Mouse (Mus musculus): ENCODE data around the gene Wfdc2. TPM values are rescaled to one million over a fixed set of nuclear protein-coding genes. Genes with fewer than 3 reads are reported as not detected.
"Not testable (repeated sequence)": the region's sequence is repeated elsewhere in the genome, so short reads cannot be mapped to it uniquely, and the experiment has no call there.

Gene Wfdc2
- polyA plus RNA-seq, 1 experiment from 2014 or later: 39.6 TPM

DNA sequence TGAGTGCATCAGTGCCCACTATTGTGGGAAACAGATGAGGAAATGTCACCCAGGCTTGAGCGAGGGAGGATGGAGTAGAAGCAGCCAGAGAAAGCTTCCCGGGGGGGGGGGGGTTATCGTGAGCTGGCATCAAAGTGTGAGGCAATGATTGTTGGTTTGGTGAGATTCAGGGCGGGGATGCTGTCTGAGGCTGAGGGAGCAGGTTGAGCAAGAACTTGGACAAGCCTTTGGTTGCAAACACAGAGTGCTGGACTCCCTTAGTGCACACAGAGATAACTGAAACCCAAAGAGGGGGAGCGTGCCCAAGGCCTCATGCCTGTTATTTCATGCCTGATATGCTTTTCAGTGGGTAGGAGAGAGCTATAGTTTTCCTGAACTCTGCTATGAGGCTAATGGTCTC is 5.2 kb downstream of the Wfdc2 start:
- peaks cover 3% of the 10 kb centered on the region; the same call in 1 of the 2 replicates for H3K27me3 ChIP-seq
- no peak overlapping the region for H3K27ac ChIP-seq
- no peak overlapping the region for H3K4me3 ChIP-seq (replicated peaks)
- peaks cover 18% of the 10 kb centered on the region for H3K4me1 ChIP-seq (replicated peaks)
- H3K9ac ChIP-seq (replicated peaks): no peak overlapping the region
- WGBS: 91% methylated on average over 5 of the region's 5 CpGs
- 0 out of 2 replicates have a peak, but pooled peaks cover 3% of the 10 kb centered on the region for H3K9me3 ChIP-seq
- H3K4me2 ChIP-seq: no peak overlapping the region
- no peak for ATAC-seq (ENCODE audit: insufficient number of reproducible peaks, insufficient read depth, low FRiP score, low TSS enrichment, low read depth)
- H3K36me3 ChIP-seq: peaks cover 8% of the 10 kb centered on the region; the same call in 1 of the 2 replicates

DNA sequence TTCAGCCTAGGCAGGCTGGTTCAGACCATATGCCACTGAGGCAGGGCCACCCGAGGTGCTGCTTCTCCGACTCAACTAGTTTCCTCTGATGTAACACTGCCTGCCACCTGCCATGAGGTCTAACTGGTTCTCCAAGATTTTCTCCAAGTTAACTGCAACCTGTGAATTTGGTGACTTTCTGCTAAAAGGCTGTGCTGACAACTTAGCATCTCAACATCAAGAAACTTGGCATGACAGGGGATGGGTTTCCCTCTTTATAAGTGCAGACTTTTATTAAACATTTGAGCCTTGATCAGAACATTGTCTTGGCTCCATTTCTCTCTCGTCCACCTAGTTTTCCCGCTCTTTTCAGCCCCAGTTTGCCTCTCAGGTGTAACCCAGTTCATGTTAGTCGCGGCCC is 11.1 kb downstream of the Wfdc2 start, which contains the start of gene Spint3:
Spint3 (minus strand) TSS at position 101 of the 400 bp plus-strand sequence.
- 79% methylated on average over 6 of the region's 6 CpGs for WGBS
- H3K4me1 ChIP-seq (replicated peaks); H3K4me3 ChIP-seq (replicated peaks); H3K9me3 ChIP-seq; ATAC-seq (ENCODE audit: insufficient number of reproducible peaks, insufficient read depth, low FRiP score, low TSS enrichment, low read depth); H3K27ac ChIP-seq; H3K36me3 ChIP-seq; H3K9ac ChIP-seq (replicated peaks); H3K27me3 ChIP-seq; H3K4me2 ChIP-seq: not testable (repeated sequence)

DNA sequence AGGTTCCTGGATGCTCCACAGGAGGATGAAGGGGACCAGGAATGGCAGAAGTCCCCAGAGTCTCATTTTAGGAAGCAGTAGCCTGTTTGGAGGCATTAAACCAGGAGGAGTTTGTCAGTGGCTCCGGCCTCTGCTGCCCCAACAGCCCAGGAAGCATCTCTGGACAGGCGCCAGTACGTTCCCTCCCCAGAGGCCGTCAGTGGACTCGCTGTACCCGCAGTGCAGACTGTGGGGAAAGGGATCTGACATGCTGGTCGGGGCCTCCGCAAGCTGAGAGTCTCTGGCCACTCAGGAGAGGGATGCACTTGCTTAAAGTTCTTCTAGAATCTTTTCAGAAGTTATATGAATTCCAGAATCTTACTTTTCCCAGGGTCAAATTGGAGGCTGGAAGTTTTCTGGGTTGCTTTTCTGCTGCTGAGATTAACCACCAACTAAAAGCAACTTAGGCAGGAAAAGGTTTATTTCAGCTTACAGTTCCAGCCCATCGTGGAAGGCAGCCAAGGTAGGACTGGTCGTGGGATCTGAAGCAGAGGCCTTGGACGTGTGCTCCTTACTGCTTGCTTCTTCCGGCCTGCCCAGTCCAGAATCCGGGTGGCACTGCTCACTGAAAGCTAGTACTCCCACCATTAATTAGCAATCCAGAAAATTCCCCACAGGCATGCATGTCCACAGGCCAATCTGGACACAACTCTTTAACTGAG is 23.0 kb downstream of the Wfdc2 start, which contains the start of gene Wfdc6a:
Wfdc6a (minus strand) TSS at position 423 of the 701 bp plus-strand sequence.
- H3K27ac ChIP-seq; H3K9me3 ChIP-seq; H3K36me3 ChIP-seq; ATAC-seq (ENCODE audit: insufficient number of reproducible peaks, insufficient read depth, low FRiP score, low TSS enrichment, low read depth); H3K4me1 ChIP-seq (replicated peaks); H3K4me2 ChIP-seq; H3K9ac ChIP-seq (replicated peaks); H3K27me3 ChIP-seq; H3K4me3 ChIP-seq (replicated peaks): not testable (repeated sequence)
- 69% methylated on average over 13 of the region's 13 CpGs for WGBS

DNA sequence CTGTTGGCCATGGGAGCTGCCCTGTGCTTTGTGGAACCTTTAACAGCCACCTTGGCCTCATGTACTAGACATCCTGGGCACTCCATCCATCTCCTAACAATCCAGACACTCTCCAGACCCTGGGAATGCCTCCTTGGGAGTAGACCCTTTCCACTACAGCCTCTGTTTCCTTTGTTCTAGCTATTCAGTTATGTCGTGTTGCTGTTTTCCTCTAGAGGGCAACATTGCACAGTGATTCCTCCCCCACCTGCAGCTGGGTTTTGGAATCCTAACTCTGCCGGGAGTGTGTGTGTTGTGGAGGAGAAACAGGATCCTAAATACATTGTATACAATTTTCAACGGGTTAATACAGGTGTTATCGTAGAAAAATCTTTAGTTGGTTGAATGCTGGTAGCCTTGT is 29.8 kb downstream of the Wfdc2 start:
- no peak for ATAC-seq (ENCODE audit: insufficient number of reproducible peaks, insufficient read depth, low FRiP score, low TSS enrichment, low read depth)

DNA sequence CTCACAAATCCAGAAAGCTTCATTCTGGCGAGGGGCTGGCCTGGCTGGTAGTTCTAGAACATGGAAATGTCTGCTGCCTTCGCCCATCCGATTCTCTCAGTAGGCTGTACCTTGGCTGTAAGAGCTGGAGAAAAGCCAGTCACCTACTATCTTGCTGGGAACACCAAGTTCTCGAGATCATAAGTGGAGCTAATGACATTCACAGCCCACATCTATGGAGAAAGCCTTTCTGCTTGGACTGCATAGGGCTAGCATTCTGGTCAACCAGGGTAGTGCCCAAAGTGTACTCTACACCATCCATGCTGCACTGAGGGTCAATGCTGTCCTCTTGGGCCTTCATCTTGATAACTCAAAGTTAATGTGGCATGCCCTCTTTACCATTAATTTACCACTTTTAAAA is 31.3 kb downstream of the Wfdc2 start, which contains the start of gene Eppin:
Eppin (minus strand) TSS at position 101 of the 400 bp plus-strand sequence.
- H3K9me3 ChIP-seq: no peaks in the 10 kb centered on the region
- H3K27me3 ChIP-seq: no peaks in the 10 kb centered on the region; the same call in 1 of the 2 replicates
- no peaks in the 10 kb centered on the region for H3K36me3 ChIP-seq
- H3K4me1 ChIP-seq (replicated peaks): no peaks in the 10 kb centered on the region
- no peak within 1 kb of the TSS for H3K9ac ChIP-seq (replicated peaks)
- H3K4me2 ChIP-seq: no peak within 1 kb of the TSS
- H3K27ac ChIP-seq: no peak within 1 kb of the TSS
- no peak within 1 kb of the TSS for H3K4me3 ChIP-seq (replicated peaks)
- 80% methylated on average over 4 of the region's 4 CpGs for WGBS
- ATAC-seq (ENCODE audit: insufficient number of reproducible peaks, insufficient read depth, low FRiP score, low TSS enrichment, low read depth): no peak

More for the DNA sequence above, 29.8 kb downstream of the Wfdc2 start:
- Histone ChIP-seq H3K36me3 (no peaks in the 10 kb centered on the region), H3K9me3 (no peaks in the 10 kb centered on the region), H3K4me1 (replicated peaks) (no peaks in the 10 kb centered on the region), H3K27me3 (no peaks in the 10 kb centered on the region), H3K4me3 (replicated peaks) (no peak overlapping the region), H3K4me2 (no peak overlapping the region), H3K9ac (replicated peaks) (no peak overlapping the region), H3K27ac (no peak overlapping the region)
- WGBS: 8% methylated on average over 4 of the region's 4 CpGs

DNA sequence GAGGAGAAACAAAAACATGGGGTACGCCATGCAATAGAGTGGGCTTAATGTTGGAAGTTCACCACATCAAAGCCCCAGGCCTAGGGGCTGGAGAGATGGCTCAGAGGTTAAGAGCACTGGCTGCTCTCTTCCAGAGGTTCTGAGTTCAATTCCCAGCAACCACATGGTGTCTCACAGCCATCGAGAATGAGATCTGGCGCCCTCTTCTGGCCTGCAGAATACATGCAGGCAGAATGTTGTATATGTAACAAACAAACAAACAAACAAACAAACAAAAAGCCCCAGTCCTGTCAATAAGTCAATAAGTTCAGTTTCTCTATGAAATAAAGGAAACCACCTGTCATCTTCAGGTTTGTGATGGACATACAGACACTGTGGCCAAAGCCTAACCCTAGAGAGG is 38.0 kb downstream of the Wfdc2 start:
- Histone ChIP-seq H3K27me3 (no peaks in the 10 kb centered on the region; the same call in 1 of the 2 replicates), H3K4me3 (replicated peaks) (no peak overlapping the region), H3K4me2 (no peak overlapping the region), H3K9ac (replicated peaks) (no peak overlapping the region), H3K9me3 (peaks cover 11% of the 10 kb centered on the region), H3K36me3 (no peaks in the 10 kb centered on the region), H3K27ac (no peak overlapping the region), H3K4me1 (replicated peaks) (no peaks in the 10 kb centered on the region)
- WGBS: 65% methylated on average over 3 of the region's 3 CpGs
- no peak for ATAC-seq (ENCODE audit: insufficient number of reproducible peaks, insufficient read depth, low FRiP score, low TSS enrichment, low read depth)

DNA sequence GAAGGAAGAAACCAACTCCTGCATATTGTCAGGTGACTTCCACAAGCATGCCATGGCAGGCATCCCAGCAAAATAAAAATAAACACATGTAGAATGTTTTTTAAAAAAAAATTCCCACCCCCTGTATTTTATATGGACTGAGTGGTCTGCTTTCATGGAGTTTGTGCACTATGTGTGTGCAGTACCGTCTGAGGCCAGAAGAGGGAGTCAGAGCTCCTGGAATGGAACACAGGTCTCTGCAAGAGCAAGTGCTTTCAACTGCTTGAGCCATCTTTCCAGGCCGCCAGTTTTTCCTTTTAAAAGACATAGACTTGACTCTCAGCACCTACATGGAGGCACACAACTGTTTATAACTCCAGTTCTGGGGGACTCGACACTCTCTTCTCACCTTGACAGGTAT is 41.3 kb downstream of the Wfdc2 start:
- ATAC-seq (ENCODE audit: insufficient number of reproducible peaks, insufficient read depth, low FRiP score, low TSS enrichment, low read depth): no peak

DNA sequence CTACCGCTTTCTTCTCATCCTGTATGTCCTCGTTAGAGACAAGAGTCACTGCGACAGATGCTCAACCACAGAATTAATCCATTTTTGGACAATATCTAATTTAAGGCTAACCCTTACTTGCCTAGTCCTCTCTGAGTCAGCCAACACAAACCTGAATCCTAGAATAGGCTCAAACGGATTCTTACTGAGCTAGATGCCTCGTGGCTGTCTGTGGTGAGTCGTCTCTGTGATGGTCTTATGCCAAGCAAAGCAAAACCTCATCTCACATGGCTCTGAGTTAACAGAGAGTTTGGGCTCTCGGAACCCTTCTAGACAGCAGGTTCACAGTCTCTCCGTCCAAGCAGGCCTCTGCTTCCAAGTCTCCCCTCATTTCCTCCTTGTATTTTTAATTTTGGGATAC is 42.2 kb downstream of the Wfdc2 start:
- no peaks in the 10 kb centered on the region for H3K4me1 ChIP-seq (replicated peaks)
- no peak for ATAC-seq (ENCODE audit: insufficient number of reproducible peaks, insufficient read depth, low FRiP score, low TSS enrichment, low read depth)
- peaks cover 11% of the 10 kb centered on the region for H3K9me3 ChIP-seq
- no peak overlapping the region for H3K27ac ChIP-seq
- no peaks in the 10 kb centered on the region for H3K27me3 ChIP-seq
- no peak overlapping the region for H3K9ac ChIP-seq (replicated peaks)
- H3K4me2 ChIP-seq: no peak overlapping the region
- 91% methylated on average over 8 of the region's 8 CpGs for WGBS
- H3K36me3 ChIP-seq: no peaks in the 10 kb centered on the region
- H3K4me3 ChIP-seq (replicated peaks): no peak overlapping the region

More for the DNA sequence above, 41.3 kb downstream of the Wfdc2 start:
- Histone ChIP-seq H3K9ac (replicated peaks) (no peak overlapping the region), H3K27ac (no peak overlapping the region), H3K4me2 (no peak overlapping the region), H3K9me3 (peaks cover 11% of the 10 kb centered on the region), H3K36me3 (no peaks in the 10 kb centered on the region), H3K4me3 (replicated peaks) (no peak overlapping the region), H3K27me3 (no peaks in the 10 kb centered on the region), H3K4me1 (replicated peaks) (no peaks in the 10 kb centered on the region)
- WGBS: 87% methylated on average over 3 of the region's 3 CpGs

DNA sequence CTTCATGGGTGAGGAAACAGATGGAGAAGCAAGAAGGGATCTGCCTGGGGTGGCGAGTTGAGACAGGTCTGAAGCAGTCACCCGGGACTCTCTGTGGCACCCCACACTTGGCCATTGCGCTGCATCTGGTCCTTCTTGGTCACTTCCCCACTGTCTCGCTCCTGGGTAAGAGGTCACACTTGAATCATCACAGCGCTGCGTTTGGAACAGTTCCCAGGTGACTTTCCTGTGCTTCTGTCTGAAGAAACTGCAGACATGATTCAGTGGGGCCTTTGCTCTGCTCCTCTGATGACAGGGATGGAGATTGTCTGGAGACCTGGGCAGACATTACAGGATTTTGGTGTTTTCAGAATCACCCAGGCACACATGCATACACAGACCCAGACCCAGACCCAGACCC is 46.6 kb downstream of the Wfdc2 start:
- H3K36me3 ChIP-seq: no peaks in the 10 kb centered on the region
- 0 out of 2 replicates have a peak, but pooled peaks cover 5% of the 10 kb centered on the region for H3K4me1 ChIP-seq (replicated peaks)
- H3K9me3 ChIP-seq: peaks cover 2% of the 10 kb centered on the region; the same call in 1 of the 2 replicates
- no peaks in the 10 kb centered on the region for H3K27me3 ChIP-seq
- no peak for ATAC-seq (ENCODE audit: insufficient number of reproducible peaks, insufficient read depth, low FRiP score, low TSS enrichment, low read depth)
- H3K27ac ChIP-seq: no peak overlapping the region
- no peak overlapping the region for H3K9ac ChIP-seq (replicated peaks)
- H3K4me2 ChIP-seq: no peak overlapping the region
- no peak overlapping the region for H3K4me3 ChIP-seq (replicated peaks)
- WGBS: 85% methylated on average over 6 of the region's 6 CpGs

DNA sequence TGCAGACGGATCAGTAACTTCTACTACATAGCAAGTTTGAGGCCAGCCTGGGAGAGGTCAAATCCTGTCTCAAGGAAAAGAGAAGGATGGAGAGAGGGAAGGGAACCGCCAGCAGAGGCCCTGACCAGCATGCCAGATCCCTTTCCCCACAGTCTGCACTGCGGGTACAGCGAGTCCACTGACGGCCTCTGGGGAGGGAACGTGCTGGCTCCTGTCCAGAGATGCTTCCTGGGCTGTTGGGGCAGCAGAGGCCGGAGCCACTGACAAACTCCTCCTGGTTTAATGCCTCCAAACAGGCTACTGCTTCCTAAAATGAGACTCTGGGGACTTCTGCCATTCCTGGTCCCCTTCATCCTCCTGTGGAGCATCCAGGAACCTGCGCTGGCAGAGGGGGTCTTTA is 51.3 kb downstream of the Wfdc2 start, which contains the start of the genes Wfdc6b and Wfdc8:
Wfdc6b (plus strand) TSS at position 52 of the 400 bp plus-strand sequence.
Wfdc8 (minus strand) TSS at position 156 of the 400 bp plus-strand sequence.
- H3K27ac ChIP-seq; ATAC-seq (ENCODE audit: insufficient number of reproducible peaks, insufficient read depth, low FRiP score, low TSS enrichment, low read depth); H3K4me2 ChIP-seq; H3K36me3 ChIP-seq; H3K4me1 ChIP-seq (replicated peaks); H3K4me3 ChIP-seq (replicated peaks); H3K27me3 ChIP-seq; H3K9me3 ChIP-seq; H3K9ac ChIP-seq (replicated peaks): not testable (repeated sequence)
- WGBS: 55% methylated on average over 8 of the region's 8 CpGs

DNA sequence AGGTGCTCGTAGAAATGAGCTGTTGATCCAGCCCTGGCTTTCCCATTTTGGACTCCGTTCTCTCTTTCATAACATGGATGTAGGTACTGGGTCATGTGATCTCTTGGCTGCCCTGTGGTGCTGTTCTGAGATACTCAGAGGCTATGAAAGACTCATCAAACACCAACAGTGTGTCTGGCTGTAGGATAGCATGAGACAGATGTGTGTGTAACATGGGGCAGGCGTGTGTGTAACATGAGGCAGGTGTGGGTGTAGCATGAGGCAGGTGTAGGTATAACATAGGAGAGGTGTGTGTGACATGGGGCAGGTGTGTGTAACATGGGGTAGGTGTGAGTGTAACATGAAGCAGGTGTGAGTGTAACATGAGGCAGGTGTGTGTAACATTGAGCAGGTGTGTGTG is 53.2 kb downstream of the Wfdc2 start:
- Histone ChIP-seq H3K27me3 (no peaks in the 10 kb centered on the region), H3K36me3 (no peaks in the 10 kb centered on the region), H3K9me3 (no peaks in the 10 kb centered on the region), H3K4me1 (replicated peaks) (0 out of 2 replicates have a peak, but pooled peaks cover 5% of the 10 kb centered on the region), H3K27ac (no peak overlapping the region), H3K4me2 (no peak overlapping the region), H3K4me3 (replicated peaks) (no peak overlapping the region), H3K9ac (replicated peaks) (no peak overlapping the region)
- no peak for ATAC-seq (ENCODE audit: insufficient number of reproducible peaks, insufficient read depth, low FRiP score, low TSS enrichment, low read depth)
- WGBS: 90% methylated on average over 3 of the region's 3 CpGs
